In the genomic region with DNA sequence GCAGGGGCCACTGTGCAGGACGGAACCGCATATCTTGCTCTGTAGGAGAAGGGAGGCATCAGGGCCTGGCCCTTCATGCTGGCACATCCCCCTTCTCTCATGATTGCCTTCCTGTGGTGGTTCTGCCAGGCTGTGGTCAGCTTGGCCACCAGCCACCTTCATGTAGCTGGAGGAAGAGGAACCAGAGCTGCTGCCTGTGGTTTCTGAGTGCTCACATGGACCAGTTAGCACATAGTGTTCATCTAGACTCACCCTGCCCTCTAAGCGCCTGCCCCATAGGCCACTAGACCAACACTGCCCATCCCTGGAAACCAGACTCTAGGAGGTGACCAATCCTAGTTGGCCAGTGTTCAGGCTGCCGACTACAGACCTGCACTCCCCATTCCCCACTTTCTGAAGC, we compare ENCODE assay signal across 11 mouse cellular contexts. TPM values are rescaled to one million over a fixed set of nuclear protein-coding genes. Genes with fewer than 3 reads are reported as not detected.
DNase-seq lines count a peak whose midpoint lies in the region; ATAC-seq and TF ChIP-seq lines count a peak whose summit lies in the region.
"Had no signal": no experiment of that assay in that cellular context is flagged by ENCODE, and none has a peak within 500 bp of the region (broad histone marks: within the 10 kb centered on the region; RNA-seq: fewer than 3 reads in every experiment).

No protein-coding gene starts in this region.

- H3K4me2 ChIP-seq in lung, postnatal 0 days (replicated peaks; ENCODE audit: low read depth, low read length) = no peak overlapping the region
- H3K4me2 ChIP-seq: intestine, embryonic 15.5 days; midbrain, embryonic 12.5 days had no signal

- no peak for TF ChIP-seq EP300 in lung, postnatal 0 days (IDR thresholded peaks at IDR 0.05)

- H3K4me3 ChIP-seq in heart, embryonic 10.5 days = no peak overlapping the region
- H3K4me3 ChIP-seq in lung, postnatal 0 days (ENCODE audit: low read depth, low read length) = no peak overlapping the region
- H3K4me3 ChIP-seq: intestine, embryonic 15.5 days; midbrain, embryonic 12.5 days had no signal

- no peaks in the 10 kb centered on the region for H3K27me3 ChIP-seq in heart, embryonic 10.5 days (ENCODE audit: insufficient read depth, poor library complexity, severe bottlenecking)
- H3K27me3 ChIP-seq in lung, postnatal 0 days (replicated peaks; ENCODE audit: insufficient read depth, low read length) = no peaks in the 10 kb centered on the region
- no peaks in the 10 kb centered on the region for H3K27me3 ChIP-seq in splenic B cell, adult 2 months (ENCODE audit: control insufficient read depth, insufficient read depth, low read length, poor library complexity, severe bottlenecking)
- H3K27me3 ChIP-seq: CH12.LX; intestine, embryonic 15.5 days; midbrain, embryonic 12.5 days had no signal

- H3K9me3 ChIP-seq in heart, embryonic 10.5 days = no peaks in the 10 kb centered on the region
- no peaks in the 10 kb centered on the region for H3K9me3 ChIP-seq in lung, postnatal 0 days (ENCODE audit: low read length)
- H3K9me3 ChIP-seq: intestine, embryonic 15.5 days; midbrain, embryonic 12.5 days had no signal

- no peak for TF ChIP-seq CTCF in lung, postnatal 0 days (IDR thresholded peaks at IDR 0.05)

- no peak overlapping the region for H3K27ac ChIP-seq in heart, embryonic 10.5 days
- no peak overlapping the region for H3K27ac ChIP-seq in lung, postnatal 0 days (ENCODE audit: low read length)
- H3K27ac ChIP-seq: intestine, embryonic 15.5 days; midbrain, embryonic 12.5 days had no signal

- 76% methylated on average over 4 of the region's 4 CpGs for WGBS in heart, embryonic 10.5 days
- 78% methylated on average over 4 of the region's 4 CpGs for WGBS in lung, postnatal 0 days

- DNase-seq in heart, adult 18-20 months = peak; percentile 51 to 83
- DNase-seq in heart, embryonic 10.5 days (ENCODE audit: low spot score) = no peak
- DNase-seq in urinary bladder, postnatal 14 days (ENCODE audit: low spot score) = peak; percentile 26
- no peak for DNase-seq in urinary bladder, adult 2 months (ENCODE audit: low spot score)
- peak; percentile 60 for DNase-seq in lung, postnatal 0 days (ENCODE audit: low spot score)
- DNase-seq in splenic B cell, adult 2 months (ENCODE audit: low read depth, low spot score) = peak; percentile 26
- DNase-seq in testis, postnatal 14 days (ENCODE audit: low spot score) = no peak

- H3K9ac ChIP-seq in lung, postnatal 0 days (replicated peaks; ENCODE audit: low read depth) = no peak overlapping the region
- H3K9ac ChIP-seq: intestine, embryonic 15.5 days; midbrain, embryonic 12.5 days had no signal

- no peaks in the 10 kb centered on the region for H3K4me1 ChIP-seq in heart, embryonic 10.5 days
- H3K4me1 ChIP-seq in lung, postnatal 0 days (ENCODE audit: insufficient read depth, low read depth, low read length) = no peaks in the 10 kb centered on the region
- H3K4me1 ChIP-seq: intestine, embryonic 15.5 days; midbrain, embryonic 12.5 days had no signal

- H3K36me3 ChIP-seq in heart, embryonic 10.5 days = no peaks in the 10 kb centered on the region
- no peaks in the 10 kb centered on the region for H3K36me3 ChIP-seq in lung, postnatal 0 days (ENCODE audit: insufficient read depth, low read length)
- peaks cover 3% of the 10 kb centered on the region; the same call in 1 of the 2 replicates for H3K36me3 ChIP-seq in splenic B cell, adult 2 months (ENCODE audit: control insufficient read depth, insufficient read depth, low read length, poor library complexity, severe bottlenecking)
- H3K36me3 ChIP-seq: intestine, embryonic 15.5 days had no signal

- ATAC-seq in lung, postnatal 0 days = peak; percentile 62
- no peak for ATAC-seq in erythroblast, adult 5-6 weeks (replicated peaks; ENCODE audit: low FRiP score, poor library complexity, severe bottlenecking)
- ATAC-seq: intestine, embryonic 15.5 days had no signal

RNA-seq across cellular contexts. Expression of gene Foxred2, which starts 10.8 kb away (rescaled TPM):
- 1 to 10 TPM in 1 of 2 experiments, under 1 TPM in 1; 0.67 to 1.3 TPM for total RNA-seq in heart, adult 18-20 months (2021)
- 1.7 and 2.8 TPM in 2 replicates for polyA plus RNA-seq in heart, embryonic 10.5 days (2016; fragmentation: Nextera tagmentation; extraction: Ambion mirVana)
- polyA plus RNA-seq in urinary bladder, adult 2 months (2012; rRNA removed) = 5.2 and 5.5 TPM in 2 replicates
- polyA plus RNA-seq in lung, postnatal 0 days (2015; fragmentation: Nextera tagmentation; extraction: Ambion mirVana) = 0.21 and 0.24 TPM in 2 replicates
- total RNA-seq in erythroblast, adult 5-6 weeks (2015; ENCODE audit: low replicate concordance) = 2.1 and 5.9 TPM in 2 replicates
- 2.5 and 4.7 TPM in 2 replicates for total RNA-seq in erythroblast, adult 5-6 weeks (2017; ENCODE audit: low replicate concordance)

RNA-seq across cellular contexts. Expression of gene Txn2, which starts 16.9 kb away (rescaled TPM):
- total RNA-seq in heart, adult 18-20 months (2021) = 100 to 1,000 TPM; 291 to 304 TPM
- 311 and 315 TPM in 2 replicates for polyA plus RNA-seq in heart, embryonic 10.5 days (2016; fragmentation: Nextera tagmentation; extraction: Ambion mirVana)
- 147 and 157 TPM in 2 replicates for polyA plus RNA-seq in urinary bladder, adult 2 months (2012; rRNA removed)
- polyA plus RNA-seq in lung, postnatal 0 days (2015; fragmentation: Nextera tagmentation; extraction: Ambion mirVana) = 121 and 122 TPM in 2 replicates
- 63.7 and 67.4 TPM in 2 replicates for total RNA-seq in erythroblast, adult 5-6 weeks (2015; ENCODE audit: low replicate concordance)
- total RNA-seq in erythroblast, adult 5-6 weeks (2017; ENCODE audit: low replicate concordance) = 16.9 and 29.4 TPM in 2 replicates

RNA-seq across cellular contexts. Expression of gene Eif3d, which starts 24.9 kb away (rescaled TPM):
- total RNA-seq in heart, adult 18-20 months (2021) = 10 to 100 TPM; 67.3 to 67.9 TPM
- polyA plus RNA-seq in heart, embryonic 10.5 days (2016; fragmentation: Nextera tagmentation; extraction: Ambion mirVana) = 204 and 225 TPM in 2 replicates
- 122 TPM in 2 replicates for polyA plus RNA-seq in urinary bladder, adult 2 months (2012; rRNA removed)
- 82.4 and 95.8 TPM in 2 replicates for polyA plus RNA-seq in lung, postnatal 0 days (2015; fragmentation: Nextera tagmentation; extraction: Ambion mirVana)
- 41.5 and 85.3 TPM in 2 replicates for total RNA-seq in erythroblast, adult 5-6 weeks (2015; ENCODE audit: low replicate concordance)
- 47.5 and 50.3 TPM in 2 replicates for total RNA-seq in erythroblast, adult 5-6 weeks (2017; ENCODE audit: low replicate concordance)

Comparison
In these comparisons a context has a peak if more than half of its experiments do, and no peak if none do; other contexts are left out.
1. DNase-seq: peak in heart, adult 18-20 months (2 of 2), urinary bladder, postnatal 14 days (single experiment), lung, postnatal 0 days (single experiment) and splenic B cell, adult 2 months (single experiment); none in heart, embryonic 10.5 days (single experiment), urinary bladder, adult 2 months (single experiment) and testis, postnatal 14 days (single experiment).